Mouse (Mus musculus): ENCODE measurements around the gene Diras2. TPM values are rescaled to one million over a fixed set of nuclear protein-coding genes. Genes with fewer than 3 reads are reported as not detected.
A peak's percentile ranks its signal among the peaks of the same experiment; 100 is the strongest.

Diras2 gene
- polyA plus RNA-seq, 1 experiment from 2014 or later, result 3.9 TPM

DNA sequence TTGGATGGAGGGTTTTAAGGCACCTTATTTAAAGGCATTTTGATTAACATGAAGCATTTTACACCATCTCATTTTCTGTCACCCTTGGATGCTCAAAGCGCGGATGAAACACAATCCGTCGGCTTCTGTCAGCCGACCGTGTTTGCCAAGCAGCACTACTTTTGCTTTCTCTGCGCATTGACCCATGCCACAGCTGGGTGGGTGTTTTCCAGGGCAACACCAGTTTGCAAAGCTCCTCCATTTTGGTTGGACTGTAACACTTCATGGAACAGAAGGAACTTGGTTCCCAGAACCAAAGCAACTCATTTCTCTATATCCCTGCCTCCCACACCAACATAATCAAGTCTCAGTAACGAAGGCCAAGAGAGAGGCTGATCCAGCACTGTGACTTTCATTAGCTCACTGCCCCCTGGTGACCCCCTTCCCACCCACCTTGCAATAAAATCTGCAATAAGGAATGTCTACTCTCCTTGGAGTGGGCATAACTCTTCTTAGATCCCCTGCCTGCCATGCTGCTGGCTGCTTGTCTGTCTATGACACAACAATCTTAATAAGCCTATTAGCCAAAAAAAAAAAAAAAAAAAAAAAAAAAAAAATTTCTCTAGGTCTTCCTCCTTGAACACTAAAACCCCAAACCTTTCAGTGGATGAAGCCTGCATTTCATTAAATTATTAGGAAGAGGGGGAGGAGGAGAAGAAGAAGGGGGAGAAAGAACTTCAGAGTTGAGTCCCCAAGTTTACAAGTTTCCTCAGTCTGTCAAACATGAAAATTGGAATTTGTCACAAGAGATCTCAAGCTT lies 30.5 kb upstream of the Diras2 start:
- 70% methylated on average over 8 of the region's 8 CpGs for WGBS
- H3K36me3 ChIP-seq (ENCODE audit: control insufficient read depth, insufficient read depth, low read length), result no peaks in the 10 kb centered on the region
- DNase-seq (peak; percentile 25), ATAC-seq (ENCODE audit: low FRiP score, low TSS enrichment) (no peak)
- H3K4me3 ChIP-seq (replicated peaks; ENCODE audit: low read depth, low read length), result no peak overlapping the region
- H3K9me3 ChIP-seq (ENCODE audit: control insufficient read depth, low read length), result no peaks in the 10 kb centered on the region
- H3K9ac ChIP-seq (replicated peaks; ENCODE audit: low read length), result no peak overlapping the region
- peaks cover 11% of the 10 kb centered on the region for H3K4me1 ChIP-seq (ENCODE audit: control insufficient read depth, insufficient read depth, low read length)
- no peak overlapping the region for H3K4me2 ChIP-seq (ENCODE audit: low read length)
- H3K27ac ChIP-seq (replicated peaks; ENCODE audit: low read depth, low read length), result peak overlapping the region; percentile 21; the same call in 1 of the 2 replicates
- no peaks in the 10 kb centered on the region; the same call in 1 of the 2 replicates for H3K27me3 ChIP-seq (ENCODE audit: control insufficient read depth, insufficient read depth, low read length)

DNA sequence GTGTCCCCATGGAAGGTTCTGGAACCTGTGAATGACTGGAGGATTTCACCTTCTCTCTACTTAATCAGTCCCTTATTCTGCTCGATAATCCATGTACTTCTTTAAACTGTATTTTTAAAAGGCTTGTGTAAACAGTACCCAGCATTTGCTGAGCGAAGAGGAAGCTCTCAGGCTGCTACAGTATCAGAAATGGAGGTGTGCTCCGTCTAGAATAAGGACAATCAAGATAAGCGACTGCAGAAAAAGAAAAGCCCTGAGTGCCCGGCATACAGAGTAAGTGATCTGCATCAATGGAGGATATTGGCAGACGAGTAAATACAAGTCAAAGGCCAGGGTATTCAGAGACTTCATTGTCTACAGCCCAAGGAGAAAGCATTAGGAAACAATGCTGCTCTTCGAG lies 26.3 kb upstream of the Diras2 start:
- Histone ChIP-seq H3K36me3 (ENCODE audit: control insufficient read depth, insufficient read depth, low read length) (no peaks in the 10 kb centered on the region), H3K4me2 (ENCODE audit: low read length) (no peak overlapping the region), H3K4me3 (replicated peaks; ENCODE audit: low read depth, low read length) (no peak overlapping the region), H3K4me1 (ENCODE audit: control insufficient read depth, insufficient read depth, low read length) (peaks cover 11% of the 10 kb centered on the region), H3K9me3 (ENCODE audit: control insufficient read depth, low read length) (no peaks in the 10 kb centered on the region), H3K27ac (replicated peaks; ENCODE audit: low read depth, low read length) (no peak overlapping the region), H3K27me3 (ENCODE audit: control insufficient read depth, insufficient read depth, low read length) (no peaks in the 10 kb centered on the region; the same call in 1 of the 2 replicates), H3K9ac (replicated peaks; ENCODE audit: low read length) (no peak overlapping the region)
- DNase-seq, result no peak
- no peak for ATAC-seq (ENCODE audit: low FRiP score, low TSS enrichment)
- 62% methylated on average over 7 of the region's 7 CpGs for whole genome bisulfite sequencing

DNA sequence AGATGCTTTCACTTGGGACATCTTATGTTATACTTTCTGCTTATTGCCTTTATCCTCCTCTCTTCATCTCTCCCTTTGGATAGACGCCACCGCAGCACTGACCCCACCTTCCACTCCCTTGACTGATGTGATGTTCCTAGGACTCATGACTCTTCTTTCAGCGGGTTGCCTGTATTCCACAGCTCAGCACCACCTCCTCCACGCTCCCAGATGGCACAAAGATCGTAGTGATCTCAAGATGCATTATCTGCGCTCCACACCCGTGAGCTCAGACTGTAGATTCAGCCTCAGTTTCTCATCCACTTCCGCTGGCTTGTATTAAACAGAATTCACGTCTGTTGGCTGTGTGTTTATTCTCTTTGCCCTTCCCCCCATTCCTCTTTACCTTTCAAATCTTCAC lies 23.6 kb upstream of the Diras2 start:
- Histone ChIP-seq H3K4me2 (ENCODE audit: low read length) (no peak overlapping the region), H3K4me3 (replicated peaks; ENCODE audit: low read depth, low read length) (no peak overlapping the region), H3K9ac (replicated peaks; ENCODE audit: low read length) (no peak overlapping the region), H3K27ac (replicated peaks; ENCODE audit: low read depth, low read length) (no peak overlapping the region), H3K9me3 (ENCODE audit: control insufficient read depth, low read length) (no peaks in the 10 kb centered on the region), H3K27me3 (ENCODE audit: control insufficient read depth, insufficient read depth, low read length) (no peaks in the 10 kb centered on the region), H3K4me1 (ENCODE audit: control insufficient read depth, insufficient read depth, low read length) (no peaks in the 10 kb centered on the region), H3K36me3 (ENCODE audit: control insufficient read depth, insufficient read depth, low read length) (no peaks in the 10 kb centered on the region)
- no peak for ATAC-seq (ENCODE audit: low FRiP score, low TSS enrichment)
- no peak for DNase-seq
- WGBS, result 91% methylated on average over 9 of the region's 9 CpGs

DNA sequence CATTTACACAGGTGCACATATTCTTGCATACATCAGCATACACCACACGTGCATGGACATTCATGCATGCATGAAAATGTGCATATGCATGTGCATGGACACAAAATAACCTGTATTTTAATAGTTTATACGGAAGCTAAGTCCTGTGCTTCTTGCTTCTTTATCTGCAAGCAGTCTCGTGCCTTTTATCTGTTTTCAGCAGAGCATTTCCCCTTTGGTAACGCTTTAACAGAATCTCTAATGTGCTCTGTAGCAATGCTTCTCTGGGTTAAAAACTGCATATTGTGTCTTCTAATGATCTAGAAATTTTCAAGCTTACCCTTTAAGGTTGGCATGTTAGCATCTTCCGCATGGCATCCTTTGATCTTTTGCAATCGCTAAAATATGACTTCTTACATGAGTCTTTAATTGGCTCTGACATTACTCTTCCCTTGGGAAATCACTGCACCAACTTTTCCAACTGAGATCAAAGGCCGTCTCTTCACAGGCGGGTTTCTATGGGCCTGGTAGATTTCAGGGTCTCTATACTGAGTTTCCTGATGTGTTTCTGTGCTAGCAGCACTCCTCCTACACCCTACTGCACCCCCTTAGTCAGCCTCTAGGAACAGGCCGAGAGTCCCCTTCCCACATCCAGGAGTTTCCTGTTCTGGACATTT lies 21.9 kb upstream of the Diras2 start:
- no peak overlapping the region for H3K4me3 ChIP-seq (replicated peaks; ENCODE audit: low read depth, low read length)
- no peaks in the 10 kb centered on the region for H3K27me3 ChIP-seq (ENCODE audit: control insufficient read depth, insufficient read depth, low read length)
- no peaks in the 10 kb centered on the region for H3K4me1 ChIP-seq (ENCODE audit: control insufficient read depth, insufficient read depth, low read length)
- H3K9ac ChIP-seq (replicated peaks; ENCODE audit: low read length), result no peak overlapping the region
- no peak for ATAC-seq (ENCODE audit: low FRiP score, low TSS enrichment)
- no peaks in the 10 kb centered on the region for H3K9me3 ChIP-seq (ENCODE audit: control insufficient read depth, low read length)
- peak; percentile 71 for DNase-seq
- WGBS, result 54% methylated on average over 9 of the region's 9 CpGs
- H3K36me3 ChIP-seq (ENCODE audit: control insufficient read depth, insufficient read depth, low read length), result no peaks in the 10 kb centered on the region
- 0 out of 2 replicates have a peak overlapping the region, but pooled peaks have one; percentile 49 for H3K27ac ChIP-seq (replicated peaks; ENCODE audit: low read depth, low read length)
- no peak overlapping the region for H3K4me2 ChIP-seq (ENCODE audit: low read length)

DNA sequence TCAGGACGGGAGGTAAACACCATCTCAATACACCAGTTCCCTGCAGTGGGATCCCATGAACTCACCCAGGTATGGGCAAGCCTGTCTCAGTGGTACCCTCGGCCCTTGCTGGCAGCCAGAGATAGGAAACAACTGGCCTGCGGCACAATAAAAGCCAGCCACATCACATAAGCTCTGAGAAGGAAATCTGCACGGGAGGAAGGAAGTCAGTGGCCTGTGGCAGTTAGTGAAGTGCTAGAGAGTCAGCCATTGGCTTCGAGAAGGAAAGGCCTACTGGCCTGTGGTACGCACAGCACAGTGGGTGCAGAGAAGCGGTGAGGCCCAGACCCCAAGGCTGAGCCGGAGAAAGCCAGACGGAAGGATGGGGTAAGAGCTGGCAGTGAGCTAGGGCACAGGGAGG lies 20.2 kb upstream of the Diras2 start:
- no peak overlapping the region for H3K4me2 ChIP-seq (ENCODE audit: low read length)
- WGBS, result 85% methylated on average over 9 of the region's 9 CpGs
- no peaks in the 10 kb centered on the region for H3K9me3 ChIP-seq (ENCODE audit: control insufficient read depth, low read length)
- no peak overlapping the region for H3K27ac ChIP-seq (replicated peaks; ENCODE audit: low read depth, low read length)
- H3K4me3 ChIP-seq (replicated peaks; ENCODE audit: low read depth, low read length), result no peak overlapping the region
- ATAC-seq (ENCODE audit: low FRiP score, low TSS enrichment), result no peak
- DNase-seq, result no peak
- H3K9ac ChIP-seq (replicated peaks; ENCODE audit: low read length), result no peak overlapping the region
- no peaks in the 10 kb centered on the region for H3K27me3 ChIP-seq (ENCODE audit: control insufficient read depth, insufficient read depth, low read length)
- no peaks in the 10 kb centered on the region for H3K36me3 ChIP-seq (ENCODE audit: control insufficient read depth, insufficient read depth, low read length)
- no peaks in the 10 kb centered on the region for H3K4me1 ChIP-seq (ENCODE audit: control insufficient read depth, insufficient read depth, low read length)

DNA sequence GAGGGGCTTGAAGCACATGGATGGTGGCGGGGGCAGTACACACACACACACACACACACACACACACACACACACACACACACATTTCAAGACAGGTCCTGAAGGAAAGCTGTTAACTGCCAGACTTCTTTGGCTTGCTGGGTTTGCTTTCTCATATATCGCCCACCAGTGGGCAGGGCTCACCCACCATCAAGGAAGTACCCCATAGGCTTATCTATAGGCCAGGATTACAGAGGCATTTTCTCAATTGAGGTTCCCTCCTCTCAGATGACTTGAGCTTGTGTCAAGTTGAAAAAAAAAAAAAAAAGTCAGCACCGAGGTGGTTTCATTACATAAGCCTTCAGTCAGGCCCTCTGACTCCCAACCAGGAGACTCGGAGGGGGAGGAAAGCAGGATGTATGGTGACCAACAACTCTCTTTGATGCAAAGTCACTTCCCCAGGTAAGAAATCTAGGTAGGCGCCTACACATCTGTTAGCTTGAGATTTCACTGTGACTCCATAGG lies 19.7 kb upstream of the Diras2 start:
- no peaks in the 10 kb centered on the region for H3K4me1 ChIP-seq (ENCODE audit: control insufficient read depth, insufficient read depth, low read length)
- WGBS, result 86% methylated on average over 5 of the region's 5 CpGs
- no peak overlapping the region for H3K27ac ChIP-seq (replicated peaks; ENCODE audit: low read depth, low read length)
- DNase-seq (no peak), ATAC-seq (ENCODE audit: low FRiP score, low TSS enrichment) (no peak)
- no peak overlapping the region for H3K4me2 ChIP-seq (ENCODE audit: low read length)
- H3K9ac ChIP-seq (replicated peaks; ENCODE audit: low read length), result no peak overlapping the region
- H3K36me3 ChIP-seq (ENCODE audit: control insufficient read depth, insufficient read depth, low read length), result no peaks in the 10 kb centered on the region
- no peaks in the 10 kb centered on the region for H3K27me3 ChIP-seq (ENCODE audit: control insufficient read depth, insufficient read depth, low read length)
- H3K4me3 ChIP-seq (replicated peaks; ENCODE audit: low read depth, low read length), result no peak overlapping the region
- H3K9me3 ChIP-seq (ENCODE audit: control insufficient read depth, low read length), result no peaks in the 10 kb centered on the region

DNA sequence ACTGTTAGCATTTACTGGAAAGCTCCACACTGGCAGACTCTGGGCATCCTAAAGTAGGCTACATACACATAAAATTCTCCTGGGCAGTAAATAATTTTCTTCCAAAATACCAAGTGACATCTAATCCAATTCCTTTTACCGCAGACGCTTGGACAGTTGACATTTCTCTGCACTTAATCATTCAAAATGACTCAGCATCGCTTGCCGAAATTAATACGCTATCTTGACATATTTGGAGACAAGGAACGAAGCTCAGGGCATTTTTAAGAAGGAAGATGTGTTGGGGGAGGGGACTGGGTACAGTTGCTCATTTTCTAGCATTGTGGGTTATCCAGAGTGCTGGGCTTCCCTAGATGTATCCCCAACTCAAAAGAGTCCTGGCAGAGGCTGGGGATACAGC lies 15.2 kb upstream of the Diras2 start:
- no peak overlapping the region for H3K9ac ChIP-seq (replicated peaks; ENCODE audit: low read length)
- 83% methylated on average over 6 of the region's 6 CpGs for WGBS
- no peaks in the 10 kb centered on the region for H3K27me3 ChIP-seq (ENCODE audit: control insufficient read depth, insufficient read depth, low read length)
- no peak overlapping the region for H3K27ac ChIP-seq (replicated peaks; ENCODE audit: low read depth, low read length)
- H3K4me1 ChIP-seq (ENCODE audit: control insufficient read depth, insufficient read depth, low read length), result 0 out of 2 replicates have a peak, but pooled peaks cover under 1% of the 10 kb centered on the region
- no peaks in the 10 kb centered on the region for H3K9me3 ChIP-seq (ENCODE audit: control insufficient read depth, low read length)
- no peak overlapping the region for H3K4me2 ChIP-seq (ENCODE audit: low read length)
- ATAC-seq (ENCODE audit: low FRiP score, low TSS enrichment) (no peak), DNase-seq (no peak)
- H3K36me3 ChIP-seq (ENCODE audit: control insufficient read depth, insufficient read depth, low read length), result no peaks in the 10 kb centered on the region
- H3K4me3 ChIP-seq (replicated peaks; ENCODE audit: low read depth, low read length), result no peak overlapping the region

DNA sequence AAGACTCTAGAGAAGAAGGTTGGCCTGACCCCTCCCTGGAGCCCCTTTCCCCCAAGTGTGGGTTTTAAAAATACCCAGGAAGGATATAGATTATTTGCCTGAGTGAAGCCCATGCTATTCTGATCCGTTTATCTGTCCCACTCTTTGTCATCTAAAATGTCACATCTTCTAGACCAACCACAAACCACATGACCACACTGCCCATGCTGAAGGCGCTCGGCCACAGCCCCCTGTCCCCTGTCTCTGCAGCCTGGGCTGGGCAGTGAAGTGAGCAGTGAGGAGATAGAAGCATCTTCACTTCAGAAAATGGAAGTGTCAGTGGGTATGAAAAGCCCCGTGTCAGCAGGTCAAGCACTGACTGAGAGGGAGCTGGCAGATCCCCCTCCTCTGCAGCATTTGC lies 11.6 kb upstream of the Diras2 start:
- ATAC-seq (ENCODE audit: low FRiP score, low TSS enrichment) (no peak), DNase-seq (no peak)
- no peak overlapping the region for H3K4me2 ChIP-seq (ENCODE audit: low read length)
- H3K9ac ChIP-seq (replicated peaks; ENCODE audit: low read length), result no peak overlapping the region
- 69% methylated on average over 4 of the region's 4 CpGs for WGBS
- H3K27me3 ChIP-seq (ENCODE audit: control insufficient read depth, insufficient read depth, low read length), result no peaks in the 10 kb centered on the region
- 0 out of 2 replicates have a peak, but pooled peaks cover 4% of the 10 kb centered on the region for H3K4me1 ChIP-seq (ENCODE audit: control insufficient read depth, insufficient read depth, low read length)
- H3K36me3 ChIP-seq (ENCODE audit: control insufficient read depth, insufficient read depth, low read length), result no peaks in the 10 kb centered on the region
- no peak overlapping the region for H3K4me3 ChIP-seq (replicated peaks; ENCODE audit: low read depth, low read length)
- no peaks in the 10 kb centered on the region for H3K9me3 ChIP-seq (ENCODE audit: control insufficient read depth, low read length)
- no peak overlapping the region for H3K27ac ChIP-seq (replicated peaks; ENCODE audit: low read depth, low read length)

All from midbrain, embryonic 14.5 days (tissue).